Mouse (Mus musculus): ENCODE data around the gene Hsf5. TPM values are rescaled to one million over a fixed set of nuclear protein-coding genes. Genes with fewer than 3 reads are reported as not detected.

Gene Hsf5
- polyA plus RNA-seq, 1 experiment from 2014 or later, result 0.27 TPM

DNA sequence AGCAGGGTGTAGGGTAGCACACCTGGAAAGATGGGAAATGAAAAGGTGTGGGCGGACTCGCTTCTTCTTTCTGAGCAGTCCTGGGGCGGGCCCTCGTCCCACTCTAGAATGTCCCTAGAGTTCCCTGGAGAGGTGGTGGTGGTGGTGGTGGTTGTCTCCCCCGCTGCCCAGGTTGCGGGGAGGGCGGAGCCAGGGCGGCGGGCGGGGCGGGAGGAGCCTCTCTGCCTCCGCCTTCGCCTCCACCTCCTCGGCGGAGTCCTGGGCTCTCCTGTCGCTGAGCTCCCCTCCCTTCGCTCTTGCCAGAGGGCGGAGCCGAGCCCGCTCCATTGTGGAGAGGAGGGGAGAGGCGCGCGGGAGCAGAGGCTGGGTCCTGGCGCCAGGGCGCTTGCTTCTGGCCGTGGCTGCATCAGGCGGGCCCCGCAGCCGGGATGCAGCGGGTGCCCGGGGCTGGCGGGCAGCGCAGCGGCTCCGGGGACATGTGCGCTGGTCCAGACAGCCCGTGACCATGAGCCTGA is 21.6 kb upstream of the Hsf5 start:
- Histone ChIP-seq H3K36me3 (replicated peaks) (peaks cover 58% of the 10 kb centered on the region), H3K9me3 (no peaks in the 10 kb centered on the region), H3K4me1 (peaks cover 60% of the 10 kb centered on the region), H3K27me3 (replicated peaks; ENCODE audit: low read depth, poor library complexity, severe bottlenecking) (no peaks in the 10 kb centered on the region), H3K4me3 (peak overlapping the region; percentile 75), H3K27ac (replicated peaks) (peak overlapping the region; percentile 93)
- peak; percentile 93 for DNase-seq (ENCODE audit: low spot score)
- under 1% methylated on average over 37 of the region's 37 CpGs for WGBS

DNA sequence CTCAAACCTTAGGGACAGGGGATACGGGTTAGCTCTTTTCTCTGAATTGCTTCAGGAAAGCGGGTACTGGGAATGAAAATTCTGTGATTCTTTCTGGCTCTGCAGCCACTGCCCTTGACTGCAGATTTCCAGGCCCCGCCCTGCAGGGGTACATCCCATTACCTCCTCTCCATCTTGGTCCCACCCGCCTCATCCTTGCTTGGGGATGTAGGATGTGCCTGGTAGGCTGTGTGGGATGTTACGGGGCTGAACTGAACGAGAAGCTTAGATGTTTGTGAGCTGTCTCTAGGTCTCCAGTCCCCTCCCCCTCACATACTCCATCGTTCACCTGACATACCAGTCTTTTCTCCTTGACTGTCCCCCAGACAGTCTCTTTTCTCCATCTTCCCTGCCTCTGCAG is 21.0 kb upstream of the Hsf5 start:
- Histone ChIP-seq H3K9me3 (no peaks in the 10 kb centered on the region), H3K27me3 (replicated peaks; ENCODE audit: low read depth, poor library complexity, severe bottlenecking) (no peaks in the 10 kb centered on the region), H3K4me3 (peak overlapping the region; percentile 75), H3K27ac (replicated peaks) (peak overlapping the region; percentile 93), H3K4me1 (peaks cover 54% of the 10 kb centered on the region), H3K36me3 (replicated peaks) (peaks cover 64% of the 10 kb centered on the region)
- 11% methylated on average over 7 of the region's 7 CpGs for WGBS
- no peak for DNase-seq (ENCODE audit: low spot score)

DNA sequence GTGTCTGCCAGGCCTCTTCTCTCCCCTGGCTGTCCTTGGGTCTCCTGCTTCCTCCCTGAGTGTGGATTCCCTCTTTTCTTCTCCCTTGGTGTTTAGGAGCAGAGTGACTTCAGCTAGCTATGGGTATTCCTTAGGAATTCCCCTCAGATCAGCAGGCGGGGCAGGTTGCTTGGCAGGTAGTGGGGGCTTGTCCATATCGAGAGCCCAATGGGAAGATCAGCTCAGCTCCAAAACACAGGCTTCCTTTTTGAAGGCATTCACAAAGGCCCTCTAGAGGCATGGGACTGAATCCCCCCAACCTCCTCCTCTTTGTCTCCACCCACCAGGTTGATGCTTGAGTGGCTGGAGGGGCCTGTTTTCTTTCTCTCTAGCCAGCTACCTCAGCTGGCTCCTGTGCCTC is 20.5 kb upstream of the Hsf5 start:
- Histone ChIP-seq H3K9me3 (no peaks in the 10 kb centered on the region), H3K36me3 (replicated peaks) (peaks cover 69% of the 10 kb centered on the region), H3K4me3 (peak overlapping the region; percentile 75), H3K27me3 (replicated peaks; ENCODE audit: low read depth, poor library complexity, severe bottlenecking) (no peaks in the 10 kb centered on the region), H3K4me1 (peaks cover 54% of the 10 kb centered on the region), H3K27ac (replicated peaks) (peak overlapping the region; percentile 93)
- no peak for DNase-seq (ENCODE audit: low spot score)
- WGBS, result 52% methylated on average over 2 of the region's 2 CpGs

DNA sequence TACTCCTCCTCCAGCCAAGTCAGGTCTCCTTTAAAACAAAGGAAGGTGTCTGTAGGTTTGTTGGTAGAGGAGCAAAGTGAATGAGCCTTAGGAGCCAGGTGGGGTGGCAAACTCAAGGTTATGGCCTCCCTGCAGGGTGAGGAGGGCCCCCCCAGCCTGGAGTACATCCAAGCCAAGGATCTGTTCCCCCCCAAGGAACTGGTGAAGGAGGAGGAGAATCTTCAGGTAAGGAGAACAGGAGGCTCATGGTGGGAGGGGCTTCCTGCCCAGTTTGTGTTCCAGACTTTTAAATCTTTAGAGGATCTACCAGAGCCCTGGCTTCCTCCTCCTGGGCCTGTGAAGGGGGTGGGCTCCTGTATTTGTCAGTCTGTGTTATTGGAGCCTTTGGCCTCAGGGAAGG is 19.9 kb upstream of the Hsf5 start:
- no peaks in the 10 kb centered on the region for H3K27me3 ChIP-seq (replicated peaks; ENCODE audit: low read depth, poor library complexity, severe bottlenecking)
- peaks cover 54% of the 10 kb centered on the region for H3K4me1 ChIP-seq
- peaks cover 75% of the 10 kb centered on the region for H3K36me3 ChIP-seq (replicated peaks)
- DNase-seq (ENCODE audit: low spot score), result no peak
- peak overlapping the region; percentile 93 for H3K27ac ChIP-seq (replicated peaks)
- H3K4me3 ChIP-seq, result peak overlapping the region; percentile 75
- H3K9me3 ChIP-seq, result no peaks in the 10 kb centered on the region

DNA sequence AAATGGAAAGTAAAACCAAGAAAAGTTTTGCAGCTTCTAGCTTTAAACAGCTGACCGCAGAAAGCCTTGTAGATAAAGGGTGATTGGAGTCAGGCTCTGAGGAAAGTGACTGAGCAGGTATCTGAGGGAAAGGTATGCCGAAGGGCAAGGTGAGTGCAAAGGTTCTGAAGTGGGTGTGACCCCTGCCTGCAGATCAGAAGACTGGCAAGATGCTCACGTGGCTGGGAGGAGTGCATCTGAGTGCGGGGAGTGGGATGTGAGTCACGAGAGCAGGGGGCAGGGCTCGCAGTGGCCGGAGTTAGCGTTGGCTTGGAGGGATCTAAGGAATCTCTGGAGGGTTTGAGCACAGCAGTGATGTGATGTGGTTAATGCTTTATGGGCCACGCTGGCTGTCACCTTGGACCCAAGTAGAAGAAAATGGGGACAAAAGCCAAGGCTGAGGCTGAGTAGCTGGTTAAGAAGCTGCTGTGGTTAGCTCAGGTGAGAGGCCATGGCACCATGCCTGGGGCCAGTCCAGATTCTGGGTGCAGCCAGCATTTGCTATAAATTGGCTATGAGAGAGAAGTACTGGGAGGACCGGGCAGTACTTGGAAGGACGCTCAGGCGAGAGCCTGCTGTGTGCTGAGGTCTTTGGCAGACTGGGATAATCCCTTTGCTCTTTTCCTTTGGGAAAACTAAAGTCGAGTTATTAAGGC is 17.4 kb upstream of the Hsf5 start:
- H3K9me3 ChIP-seq, result no peaks in the 10 kb centered on the region
- H3K4me1 ChIP-seq, result peaks cover 29% of the 10 kb centered on the region
- DNase-seq (ENCODE audit: low spot score), result no peak
- no peak overlapping the region for H3K4me3 ChIP-seq
- H3K27ac ChIP-seq (replicated peaks), result no peak overlapping the region
- WGBS, result 91% methylated on average over 13 of the region's 13 CpGs
- H3K27me3 ChIP-seq (replicated peaks; ENCODE audit: low read depth, poor library complexity, severe bottlenecking), result no peaks in the 10 kb centered on the region
- peaks cover 86% of the 10 kb centered on the region for H3K36me3 ChIP-seq (replicated peaks)

DNA sequence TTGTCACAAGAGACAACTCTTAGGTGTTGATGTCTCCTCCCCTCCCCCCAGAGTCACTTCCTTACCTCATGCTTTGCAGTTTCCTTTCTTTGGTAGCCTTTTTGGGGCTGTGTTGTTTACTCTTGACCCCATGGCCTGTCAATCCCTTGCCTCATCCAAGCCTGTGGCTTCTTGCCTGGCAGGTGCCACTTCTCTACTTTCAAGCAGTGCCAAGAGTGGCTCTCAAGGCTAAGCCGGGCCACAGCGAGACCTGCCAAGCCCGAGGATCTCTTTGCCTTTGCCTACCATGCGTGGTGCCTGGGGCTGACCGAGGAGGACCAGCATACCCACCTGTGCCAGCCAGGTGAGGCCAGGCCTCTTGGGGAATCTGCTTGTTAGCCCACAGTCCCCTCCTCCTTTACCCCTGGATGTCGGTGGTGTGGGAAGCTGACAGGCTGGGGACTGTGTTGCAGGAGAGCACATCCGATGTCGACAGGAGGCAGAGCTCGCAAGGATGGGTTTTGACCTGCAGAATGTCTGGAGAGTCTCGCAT is 16.6 kb upstream of the Hsf5 start:
- Histone ChIP-seq H3K36me3 (replicated peaks) (peaks cover 91% of the 10 kb centered on the region), H3K27ac (replicated peaks) (no peak overlapping the region), H3K9me3 (no peaks in the 10 kb centered on the region), H3K4me1 (peaks cover 21% of the 10 kb centered on the region), H3K27me3 (replicated peaks; ENCODE audit: low read depth, poor library complexity, severe bottlenecking) (no peaks in the 10 kb centered on the region), H3K4me3 (no peak overlapping the region)
- no peak for DNase-seq (ENCODE audit: low spot score)
- 94% methylated on average over 10 of the region's 10 CpGs for WGBS

DNA sequence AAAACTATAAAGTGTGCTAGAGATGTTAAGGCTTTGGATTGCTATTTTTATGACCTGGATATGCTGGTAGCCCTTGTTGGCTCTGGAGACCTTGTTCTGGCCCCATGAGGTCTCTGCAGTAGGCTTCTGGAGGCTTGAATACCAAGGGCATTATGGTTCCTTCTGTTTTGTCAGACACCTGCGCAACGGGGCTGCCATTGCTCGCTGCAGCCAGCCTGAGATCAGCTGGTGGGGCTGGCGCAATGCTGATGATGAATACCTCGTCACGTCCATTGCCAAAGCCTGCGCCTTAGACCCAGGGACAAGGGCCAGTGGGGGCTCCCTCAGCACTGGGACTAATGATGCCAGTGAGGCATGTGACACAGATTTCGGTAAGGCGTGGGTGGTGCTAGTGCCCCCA is 14.7 kb upstream of the Hsf5 start:
- no peaks in the 10 kb centered on the region for H3K9me3 ChIP-seq
- H3K4me3 ChIP-seq, result no peak overlapping the region
- peaks cover 100% of the 10 kb centered on the region for H3K36me3 ChIP-seq (replicated peaks)
- WGBS, result 96% methylated on average over 9 of the region's 9 CpGs
- H3K27ac ChIP-seq (replicated peaks), result no peak overlapping the region
- DNase-seq (ENCODE audit: low spot score), result no peak
- H3K4me1 ChIP-seq, result peaks cover 2% of the 10 kb centered on the region; the same call in 1 of the 2 replicates
- no peaks in the 10 kb centered on the region for H3K27me3 ChIP-seq (replicated peaks; ENCODE audit: low read depth, poor library complexity, severe bottlenecking)

DNA sequence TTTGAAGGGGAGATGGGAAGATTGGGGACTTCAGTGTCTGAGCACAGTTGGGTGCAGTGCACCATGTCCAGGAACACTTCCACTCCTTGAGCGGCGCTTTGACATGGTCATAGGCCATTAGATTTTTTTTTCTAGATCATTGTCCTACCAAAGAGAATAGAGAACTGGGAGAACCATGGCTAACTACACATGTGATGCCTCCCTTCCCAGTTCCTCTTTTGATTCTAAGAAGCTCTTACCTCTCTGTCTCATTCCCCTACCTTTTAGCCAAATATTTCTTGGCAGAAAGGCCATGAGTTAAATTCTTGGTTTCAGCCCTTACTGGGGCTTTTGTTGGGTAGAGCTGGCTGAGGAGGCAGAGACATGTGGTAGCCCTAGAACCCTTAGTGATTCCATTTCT is 13.4 kb upstream of the Hsf5 start:
- WGBS, result 93% methylated on average over 2 of the region's 2 CpGs
- H3K4me3 ChIP-seq, result no peak overlapping the region
- no peaks in the 10 kb centered on the region for H3K27me3 ChIP-seq (replicated peaks; ENCODE audit: low read depth, poor library complexity, severe bottlenecking)
- no peak for DNase-seq (ENCODE audit: low spot score)
- H3K36me3 ChIP-seq (replicated peaks), result peaks cover 100% of the 10 kb centered on the region
- no peak overlapping the region for H3K27ac ChIP-seq (replicated peaks)
- H3K9me3 ChIP-seq, result no peaks in the 10 kb centered on the region
- no peaks in the 10 kb centered on the region for H3K4me1 ChIP-seq

DNA sequence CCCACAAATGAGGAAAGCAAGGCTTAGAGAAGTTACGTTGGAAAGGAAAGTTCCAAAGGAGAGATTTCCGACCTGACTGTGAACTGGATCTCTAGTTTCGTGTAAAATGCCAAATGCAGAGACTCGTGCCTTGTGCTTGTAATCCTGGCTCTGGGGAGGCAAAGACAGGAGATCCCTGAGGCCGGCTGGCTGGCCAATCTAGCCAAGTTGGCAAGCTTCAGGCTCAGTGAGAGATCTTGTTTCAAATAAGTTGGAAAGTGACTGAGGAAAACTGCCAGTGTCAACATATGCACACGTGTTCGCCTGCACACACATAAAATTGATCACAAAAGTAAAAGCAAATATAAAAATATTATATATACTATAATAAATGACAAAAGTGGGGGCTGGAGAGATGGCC is 7.7 kb upstream of the Hsf5 start:
- no peaks in the 10 kb centered on the region for H3K4me1 ChIP-seq
- WGBS, result 91% methylated on average over 7 of the region's 7 CpGs

DNA sequence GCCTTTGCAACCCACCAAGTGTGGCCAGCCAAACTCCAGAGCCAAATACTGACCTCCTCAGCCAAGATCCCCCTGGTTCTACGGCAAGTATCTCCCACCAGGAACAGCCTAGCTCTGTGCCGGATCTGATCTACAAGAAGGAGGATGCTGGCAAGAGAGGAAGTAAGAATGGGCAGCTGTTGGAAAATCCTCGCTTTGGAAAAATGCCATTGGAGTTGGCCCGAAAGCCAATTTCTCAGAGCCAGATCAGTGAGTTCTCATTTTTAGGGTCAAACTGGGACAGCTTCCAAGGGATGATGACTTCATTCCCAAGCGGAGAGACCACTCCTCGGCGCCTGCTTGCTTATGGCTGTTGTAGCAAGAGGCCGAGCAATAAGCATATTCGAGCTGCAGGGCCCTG is 5.4 kb upstream of the Hsf5 start:
- DNase-seq (ENCODE audit: low spot score), result no peak

More for the DNA sequence above, 7.7 kb upstream of the Hsf5 start:
- Histone ChIP-seq H3K4me3 (no peak overlapping the region), H3K9me3 (no peaks in the 10 kb centered on the region), H3K27me3 (replicated peaks; ENCODE audit: low read depth, poor library complexity, severe bottlenecking) (no peaks in the 10 kb centered on the region), H3K36me3 (replicated peaks) (peaks cover 100% of the 10 kb centered on the region), H3K27ac (replicated peaks) (no peak overlapping the region)
- no peak for DNase-seq (ENCODE audit: low spot score)

DNA sequence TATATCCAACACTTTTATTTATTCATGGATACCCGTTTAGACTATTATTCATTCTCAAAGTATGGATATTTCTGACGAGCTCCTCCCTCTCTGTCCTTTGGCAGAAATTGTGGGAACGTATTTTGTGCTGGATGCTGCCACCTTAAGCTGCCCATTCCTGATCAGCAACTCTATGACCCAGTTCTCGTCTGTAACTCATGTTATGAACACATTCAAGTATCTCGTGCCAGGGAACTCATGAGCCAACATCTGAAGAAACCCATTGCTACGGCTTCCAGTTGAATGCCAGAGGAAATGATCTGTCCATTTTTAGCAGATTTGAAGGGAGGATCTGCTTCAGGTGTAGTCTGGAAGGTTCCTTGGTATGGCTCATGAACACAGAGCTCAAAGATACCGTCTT is 3.0 kb upstream of the Hsf5 start:
- Histone ChIP-seq H3K4me3 (no peak overlapping the region), H3K27me3 (replicated peaks; ENCODE audit: low read depth, poor library complexity, severe bottlenecking) (no peaks in the 10 kb centered on the region), H3K27ac (replicated peaks) (no peak overlapping the region), H3K36me3 (replicated peaks) (peaks cover 100% of the 10 kb centered on the region), H3K9me3 (peaks cover 11% of the 10 kb centered on the region), H3K4me1 (no peaks in the 10 kb centered on the region)
- DNase-seq (ENCODE audit: low spot score), result no peak
- 89% methylated on average over 7 of the region's 7 CpGs for WGBS

More for the DNA sequence above, 5.4 kb upstream of the Hsf5 start:
- Histone ChIP-seq H3K27ac (replicated peaks) (no peak overlapping the region), H3K4me1 (no peaks in the 10 kb centered on the region), H3K27me3 (replicated peaks; ENCODE audit: low read depth, poor library complexity, severe bottlenecking) (no peaks in the 10 kb centered on the region), H3K9me3 (no peaks in the 10 kb centered on the region), H3K36me3 (replicated peaks) (peaks cover 100% of the 10 kb centered on the region), H3K4me3 (no peak overlapping the region)
- 95% methylated on average over 9 of the region's 9 CpGs for WGBS

DNA sequence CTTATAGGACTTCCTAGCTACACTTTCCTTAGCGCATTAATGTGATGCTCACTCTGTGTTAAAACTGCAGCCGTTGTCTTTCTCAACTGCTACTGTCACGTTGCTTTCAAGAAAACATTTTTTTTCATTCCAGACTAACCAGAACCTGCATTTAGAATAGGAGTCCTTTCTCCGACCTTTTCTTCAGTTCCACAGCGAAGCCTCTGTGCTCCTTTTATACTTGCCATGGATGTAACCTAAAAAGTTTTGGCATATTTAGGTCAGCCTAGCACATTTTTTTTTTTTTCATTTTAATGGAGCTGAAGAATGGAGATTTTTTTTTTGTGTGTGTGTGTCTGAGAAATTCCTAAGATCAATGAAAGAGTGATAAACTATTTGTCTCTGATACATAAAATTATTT is 1.4 kb upstream of the Hsf5 start:
- WGBS, result 94% methylated on average over 5 of the region's 5 CpGs
- no peak overlapping the region for H3K4me3 ChIP-seq
- DNase-seq (ENCODE audit: low spot score), result no peak
- no peaks in the 10 kb centered on the region for H3K4me1 ChIP-seq
- no peaks in the 10 kb centered on the region for H3K27me3 ChIP-seq (replicated peaks; ENCODE audit: low read depth, poor library complexity, severe bottlenecking)
- peaks cover 11% of the 10 kb centered on the region for H3K9me3 ChIP-seq
- H3K36me3 ChIP-seq (replicated peaks), result peaks cover 98% of the 10 kb centered on the region
- no peak overlapping the region for H3K27ac ChIP-seq (replicated peaks)

DNA sequence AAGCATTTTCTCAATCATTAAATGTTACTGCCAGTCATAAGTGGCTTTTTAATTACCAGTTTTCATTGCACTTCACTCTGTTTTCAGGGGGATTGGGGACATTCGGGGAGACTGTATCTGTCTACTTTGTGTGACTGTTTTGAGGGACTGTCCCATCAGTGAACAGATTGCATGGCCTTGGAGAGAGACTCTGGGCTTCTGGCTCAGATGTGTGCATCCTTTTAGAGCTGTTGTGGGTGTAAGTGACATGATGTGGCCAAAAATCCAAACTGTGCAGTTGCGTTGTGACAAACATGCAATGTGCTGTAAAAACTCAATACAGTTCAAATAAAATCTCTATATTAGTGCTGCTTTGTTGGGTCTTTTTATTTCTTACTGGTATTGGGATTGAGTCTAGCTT is 1.0 kb upstream of the Hsf5 start:
- H3K27me3 ChIP-seq (replicated peaks; ENCODE audit: low read depth, poor library complexity, severe bottlenecking), result no peaks in the 10 kb centered on the region
- H3K9me3 ChIP-seq, result peaks cover 11% of the 10 kb centered on the region
- H3K27ac ChIP-seq (replicated peaks), result no peak overlapping the region
- no peak overlapping the region for H3K4me3 ChIP-seq
- peaks cover 98% of the 10 kb centered on the region for H3K36me3 ChIP-seq (replicated peaks)
- no peak for DNase-seq (ENCODE audit: low spot score)
- H3K4me1 ChIP-seq, result no peaks in the 10 kb centered on the region
- WGBS, result 99% methylated on average over 2 of the region's 2 CpGs
